Mouse (Mus musculus) limb, embryonic 10.5 days (tissue): ENCODE measurements around the gene Ndufaf7. TPM values are rescaled to one million over a fixed set of nuclear protein-coding genes. Genes with fewer than 3 reads are reported as not detected.

Experiments
- DNase-seq: peaks from one replicate; pipeline ENCODE4 v3.0.0-alpha.2; 2017; ENCODE audit warnings: low spot score
- H3K27ac ChIP-seq: fragments of 300-500 bp; sonication (generic); 2 replicates; pipeline ENCODE4 v1.5.1; 2016; ENCODE audit warnings: mild to moderate bottlenecking
- H3K27me3 ChIP-seq: fragments of 300-500 bp; sonication (generic); 2 replicates; pipeline ENCODE4 v1.6.1; 2016; ENCODE audit warnings: low read depth, mild to moderate bottlenecking; ENCODE audit not compliant: poor library complexity, severe bottlenecking
- H3K36me3 ChIP-seq: fragments of 300-500 bp; sonication (generic); 2 replicates; pipeline ENCODE4 v1.6.1; 2016; ENCODE audit warnings: mild to moderate bottlenecking, moderate library complexity
- H3K4me1 ChIP-seq: fragments of 300-500 bp; sonication (generic); 2 replicates; pipeline ENCODE4 v1.6.1; 2016
- H3K4me3 ChIP-seq: fragments of 300-500 bp; sonication (generic); 2 replicates; pipeline ENCODE4 v1.5.1; 2016; ENCODE audit warnings: mild to moderate bottlenecking, moderate library complexity
- H3K9me3 ChIP-seq: fragments of 300-500 bp; sonication (generic); replicated peaks from 2 replicates; pipeline ENCODE4 v1.6.1; 2016; ENCODE audit warnings: mild to moderate bottlenecking
- WGBS: fragments of 180-500 bp; shearing (Covaris S2); methylation state at CpG from one replicate; pipeline ENCODE4 v1.1.7; 2016; 5-methylcytosine and 5-hydroxymethylcytosine counted together
- polyA plus RNA-seq: library from polyadenylated mRNA; unstranded; fragments of >200 nt; fragmentation: Nextera tagmentation; extraction: Ambion mirVana; gene quantifications from 2 replicates; pipeline ENCODE4 v1.2.1, GENCODE M21; 2016

The Ndufaf7 gene
- polyA plus RNA-seq, 1 experiment from 2014 or later, result 48.2 TPM

- no peaks in the 10 kb centered on the region for H3K4me1 ChIP-seq
- H3K36me3 ChIP-seq, result peaks cover 62% of the 10 kb centered on the region
- no peaks in the 10 kb centered on the region for H3K27me3 ChIP-seq
- H3K4me3 ChIP-seq, result no peak overlapping the region
- 94% methylated on average over 8 of the region's 8 CpGs for WGBS
- no peaks in the 10 kb centered on the region for H3K9me3 ChIP-seq
- H3K27ac ChIP-seq, result no peak overlapping the region
- DNase-seq, result no peak
Observed at GRCm38 (mm10) chr17:78983166-78983565, 46.2 kb downstream of the Ndufaf7 start.

GRCm38 (mm10) chr17:78983736-78984135 lies 46.8 kb downstream of the Ndufaf7 start:
- no peak overlapping the region for H3K27ac ChIP-seq
- H3K4me1 ChIP-seq, result no peaks in the 10 kb centered on the region
- H3K36me3 ChIP-seq, result peaks cover 56% of the 10 kb centered on the region
- DNase-seq, result no peak
- no peaks in the 10 kb centered on the region for H3K9me3 ChIP-seq
- no peaks in the 10 kb centered on the region for H3K27me3 ChIP-seq
- H3K4me3 ChIP-seq, result no peak overlapping the region
- WGBS, result 88% methylated on average over 3 of the region's 3 CpGs

GRCm38 (mm10) chr17:78989015-78989414 lies 52.1 kb downstream of the Ndufaf7 start:
- Histone ChIP-seq H3K4me1 (0 out of 2 replicates have a peak, but pooled peaks cover 5% of the 10 kb centered on the region), H3K4me3 (no peak overlapping the region), H3K9me3 (no peaks in the 10 kb centered on the region), H3K36me3 (peaks cover 9% of the 10 kb centered on the region), H3K27ac (no peak overlapping the region), H3K27me3 (no peaks in the 10 kb centered on the region)
- DNase-seq, result no peak
- WGBS, result 84% methylated on average over 8 of the region's 8 CpGs

DNA sequence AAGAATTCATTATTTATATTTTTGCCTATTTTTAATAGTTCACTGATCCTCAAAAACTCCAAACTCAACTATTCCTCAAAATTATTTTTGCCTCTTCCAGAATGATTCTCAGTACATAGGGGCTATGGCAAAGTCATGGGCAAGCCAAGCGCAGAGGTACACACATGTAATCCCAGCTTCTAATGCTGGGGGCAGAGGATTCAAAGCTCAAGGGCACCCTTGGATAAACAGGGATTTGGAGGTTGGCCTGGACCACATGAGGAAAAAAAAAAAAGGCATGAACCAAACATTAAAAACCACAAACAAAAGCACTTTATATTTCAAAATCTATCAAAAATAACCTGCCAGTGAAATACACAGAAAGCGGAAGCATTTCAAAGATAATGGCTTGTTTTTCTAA lies 54.6 kb downstream of the Ndufaf7 start:
- no peak for DNase-seq
- Histone ChIP-seq H3K36me3 (0 out of 2 replicates have a peak, but pooled peaks cover 2% of the 10 kb centered on the region), H3K4me3 (no peak overlapping the region), H3K27me3 (no peaks in the 10 kb centered on the region), H3K4me1 (0 out of 2 replicates have a peak, but pooled peaks cover 5% of the 10 kb centered on the region), H3K9me3 (no peaks in the 10 kb centered on the region), H3K27ac (no peak overlapping the region)
- WGBS, result over 99% methylated on average over 2 of the region's 2 CpGs

- 69% methylated on average over 9 of the region's 9 CpGs for WGBS
Observed at GRCm38 (mm10) chr17:78992303-78993027, 55.5 kb downstream of the Ndufaf7 start.

DNA sequence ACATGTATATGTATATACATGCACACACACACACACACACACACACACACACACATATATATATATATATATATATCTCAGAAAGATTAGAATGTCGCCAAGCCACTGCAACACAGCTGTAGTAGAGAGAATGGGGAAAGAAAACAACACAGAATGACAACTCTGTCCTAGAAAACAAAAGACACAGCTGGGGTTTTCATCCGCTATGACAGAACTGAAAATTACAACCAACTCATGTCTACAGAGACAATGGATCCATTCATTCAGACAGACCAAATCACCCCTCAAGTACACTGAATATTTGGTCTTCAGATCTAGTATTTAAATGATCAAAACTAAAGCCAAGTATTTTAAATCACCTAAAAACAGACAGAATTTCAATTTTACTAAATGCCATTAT lies 56.7 kb downstream of the Ndufaf7 start:
- DNase-seq, result no peak
- no peaks in the 10 kb centered on the region for H3K27me3 ChIP-seq
- H3K27ac ChIP-seq, result no peak overlapping the region
- H3K4me3 ChIP-seq, result no peak overlapping the region
- 0 out of 2 replicates have a peak, but pooled peaks cover 5% of the 10 kb centered on the region for H3K4me1 ChIP-seq
- 0 out of 2 replicates have a peak, but pooled peaks cover 2% of the 10 kb centered on the region for H3K36me3 ChIP-seq
- H3K9me3 ChIP-seq, result no peaks in the 10 kb centered on the region
- WGBS, result 91% methylated on average over 2 of the region's 2 CpGs

More at GRCm38 (mm10) chr17:78992303-78993027, 55.5 kb downstream of the Ndufaf7 start:
- Histone ChIP-seq H3K4me1 (0 out of 2 replicates have a peak, but pooled peaks cover 5% of the 10 kb centered on the region), H3K36me3 (0 out of 2 replicates have a peak, but pooled peaks cover 2% of the 10 kb centered on the region), H3K27ac (no peak overlapping the region; the same call in 1 of the 2 replicates), H3K4me3 (no peak overlapping the region), H3K27me3 (no peaks in the 10 kb centered on the region), H3K9me3 (no peaks in the 10 kb centered on the region)
- no peak for DNase-seq

DNA sequence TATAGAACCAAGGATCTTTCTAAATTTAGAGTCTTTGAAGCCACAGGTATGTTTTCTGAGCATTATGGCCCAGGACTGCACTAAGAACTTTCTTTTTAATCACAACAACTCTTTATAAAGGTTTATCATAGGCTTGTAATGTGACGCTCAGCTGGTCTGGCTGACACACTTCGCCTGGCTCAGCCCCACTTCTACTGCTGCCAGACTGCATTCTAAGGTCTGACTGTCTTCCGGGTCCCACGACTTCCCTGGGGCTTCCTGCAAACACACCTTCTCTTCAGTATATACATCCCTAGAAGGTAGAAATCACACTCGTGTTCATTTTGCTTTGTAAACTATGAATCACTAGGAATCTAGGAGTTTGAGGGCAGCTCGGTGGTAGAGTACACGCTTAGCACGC lies 57.4 kb downstream of the Ndufaf7 start:
- Histone ChIP-seq H3K36me3 (no peaks in the 10 kb centered on the region), H3K27ac (no peak overlapping the region), H3K4me3 (no peak overlapping the region), H3K27me3 (no peaks in the 10 kb centered on the region), H3K4me1 (0 out of 2 replicates have a peak, but pooled peaks cover 5% of the 10 kb centered on the region), H3K9me3 (no peaks in the 10 kb centered on the region)
- 90% methylated on average over 8 of the region's 8 CpGs for WGBS
- DNase-seq, result no peak

- no peak overlapping the region for H3K27ac ChIP-seq
- H3K9me3 ChIP-seq, result no peaks in the 10 kb centered on the region
- DNase-seq, result no peak
- H3K4me3 ChIP-seq, result no peak overlapping the region
- no peaks in the 10 kb centered on the region for H3K36me3 ChIP-seq
- H3K27me3 ChIP-seq, result no peaks in the 10 kb centered on the region
- 0 out of 2 replicates have a peak, but pooled peaks cover 5% of the 10 kb centered on the region for H3K4me1 ChIP-seq
- 79% methylated on average over 9 of the region's 9 CpGs for WGBS
Observed at GRCm38 (mm10) chr17:78994931-78995820, 58.2 kb downstream of the Ndufaf7 start.

Other genes starting within 250 kb of the Ndufaf7 start
- gene Strn, start 199.9 kb upstream of the Ndufaf7 start, polyA plus RNA-seq, result 4.4 and 5.5 TPM in 2 replicates
- gene Heatr5b, start 101.8 kb upstream of the Ndufaf7 start, polyA plus RNA-seq, result 9.8 and 17.5 TPM in 2 replicates
- 33.6 and 41.1 TPM in 2 replicates for gene Gpatch11, start 101.6 kb upstream of the Ndufaf7 start, polyA plus RNA-seq
- gene Eif2ak2, start 54.6 kb upstream of the Ndufaf7 start, polyA plus RNA-seq, result 6.9 and 9.9 TPM in 2 replicates
- gene Sult6b1, start 30.1 kb upstream of the Ndufaf7 start, polyA plus RNA-seq, result 0.06 and 0.13 TPM in 2 replicates
- 87.0 and 91.3 TPM in 2 replicates for gene Cebpzos, start 20.6 kb upstream of the Ndufaf7 start, polyA plus RNA-seq
- 53.8 and 56.1 TPM in 2 replicates for gene Cebpz, start 70 bp upstream of the Ndufaf7 start, polyA plus RNA-seq
- gene Prkd3, start 83.7 kb downstream of the Ndufaf7 start, polyA plus RNA-seq, result 42.6 and 51.8 TPM in 2 replicates
- gene Qpct, start 114.8 kb downstream of the Ndufaf7 start, polyA plus RNA-seq, result 0.99 and 1.3 TPM in 2 replicates